Mouse (Mus musculus) bone marrow, adult 2 months (tissue): ENCODE measurements around the gene Gadd45g. TPM values are rescaled to one million over a fixed set of nuclear protein-coding genes. Genes with fewer than 3 reads are reported as not detected.

Experiments used
- H3K27ac ChIP-seq: fragments of 200-500 bp; 2 replicates; pipeline ENCODE4 v1.5.1; 2012; ENCODE audit warnings: low read depth, mild to moderate bottlenecking, control low read depth, inconsistent platforms, low read length; ENCODE audit not compliant: control insufficient read depth, poor library complexity, insufficient read depth
- H3K4me1 ChIP-seq: fragments of 200-500 bp; 2 replicates; pipeline ENCODE4 v1.6.1; 2011; ENCODE audit warnings: low read length; ENCODE audit not compliant: control insufficient read depth, insufficient read depth
- H3K4me3 ChIP-seq: fragments of 200-500 bp; replicated peaks from 2 replicates; pipeline ENCODE3; 2011; ENCODE audit warnings: mild to moderate bottlenecking, low read depth, low read length, control low read depth; ENCODE audit not compliant: control insufficient read depth
- CTCF ChIP-seq: fragments of 200-500 bp; IDR thresholded peaks from 2 replicates; pipeline ENCODE4 v1.5.1; 2011; ENCODE audit warnings: low read length, control low read depth; ENCODE audit not compliant: control insufficient read depth, insufficient read depth
- POLR2A ChIP-seq: fragments of 200-500 bp; IDR thresholded peaks from 2 replicates; pipeline ENCODE4 v1.6.1; 2011; ENCODE audit warnings: low read depth, mild to moderate bottlenecking, control low read depth, low read length, borderline replicate concordance; ENCODE audit not compliant: control insufficient read depth
- WGBS: fragments of 180-500 bp; shearing (Covaris S2); methylation state at CpG from one replicate; pipeline ENCODE4 v1.1.7; 2018; 5-methylcytosine and 5-hydroxymethylcytosine counted together
- polyA plus RNA-seq: library from polyadenylated mRNA; stranded (reverse); fragments of >200 nt; gene quantifications from 2 replicates; pipeline ENCODE4 v1.2.4, GENCODE M21; 2011; ENCODE audit warnings: low replicate concordance; ENCODE audit not compliant: missing spikeins, insufficient read depth, insufficient read length

Gene Gadd45g
- polyA plus RNA-seq, 1 experiment: 23.5 TPM

- WGBS: 51% methylated on average over 11 of the region's 11 CpGs
- TF ChIP-seq POLR2A: no peak
- no peak for TF ChIP-seq CTCF
- no peak overlapping the region for H3K4me3 ChIP-seq
- H3K27ac ChIP-seq: no peak overlapping the region
- no peaks in the 10 kb centered on the region for H3K4me1 ChIP-seq
Observed at GRCm38 (mm10) chr13:51866151-51866659, 19.7 kb downstream of the Gadd45g start.

GRCm38 (mm10) chr13:51868491-51869128 lies 22.1 kb downstream of the Gadd45g start:
- no peak for TF ChIP-seq CTCF
- TF ChIP-seq POLR2A: no peak

GRCm38 (mm10) chr13:51869129-51869491 lies 22.6 kb downstream of the Gadd45g start:
- TF ChIP-seq POLR2A (no peak), CTCF (no peak)
- WGBS: 86% methylated on average over 9 of the region's 9 CpGs

More at GRCm38 (mm10) chr13:51868491-51869128, 22.1 kb downstream of the Gadd45g start:
- Histone ChIP-seq H3K4me1 (no peaks in the 10 kb centered on the region), H3K4me3 (no peak overlapping the region), H3K27ac (no peak overlapping the region)
- 80% methylated on average over 12 of the region's 12 CpGs for WGBS

GRCm38 (mm10) chr13:51871148-51871547 lies 24.7 kb downstream of the Gadd45g start:
- TF ChIP-seq POLR2A (no peak), CTCF (no peak)
- 85% methylated on average over 4 of the region's 4 CpGs for WGBS
- Histone ChIP-seq H3K27ac (no peak overlapping the region), H3K4me3 (no peak overlapping the region), H3K4me1 (no peaks in the 10 kb centered on the region)

More at GRCm38 (mm10) chr13:51869129-51869491, 22.6 kb downstream of the Gadd45g start:
- Histone ChIP-seq H3K4me3 (no peak overlapping the region), H3K27ac (no peak overlapping the region), H3K4me1 (no peaks in the 10 kb centered on the region)

- no peak for TF ChIP-seq POLR2A
- TF ChIP-seq CTCF: no peak
- 85% methylated on average over 9 of the region's 9 CpGs for WGBS
- Histone ChIP-seq H3K4me1 (no peaks in the 10 kb centered on the region), H3K4me3 (no peak overlapping the region), H3K27ac (no peak overlapping the region)
Observed at GRCm38 (mm10) chr13:51872252-51872962, 25.9 kb downstream of the Gadd45g start.

GRCm38 (mm10) chr13:51872963-51873514 lies 26.6 kb downstream of the Gadd45g start:
- TF ChIP-seq POLR2A (no peak), CTCF (no peak)
- 89% methylated on average over 9 of the region's 9 CpGs for WGBS
- Histone ChIP-seq H3K4me1 (no peaks in the 10 kb centered on the region), H3K27ac (no peak overlapping the region), H3K4me3 (no peak overlapping the region)

GRCm38 (mm10) chr13:51873786-51874185 lies 27.3 kb downstream of the Gadd45g start:
- TF ChIP-seq CTCF (no peak), POLR2A (no peak)
- Histone ChIP-seq H3K4me3 (no peak overlapping the region), H3K27ac (no peak overlapping the region), H3K4me1 (no peaks in the 10 kb centered on the region)
- WGBS: 88% methylated on average over 5 of the region's 5 CpGs

- 87% methylated on average over 12 of the region's 12 CpGs for WGBS
Observed at GRCm38 (mm10) chr13:51876131-51876530, 29.7 kb downstream of the Gadd45g start.

More at GRCm38 (mm10) chr13:51876131-51876530, 29.7 kb downstream of the Gadd45g start:
- no peak for TF ChIP-seq CTCF
- TF ChIP-seq POLR2A: no peak
- Histone ChIP-seq H3K4me3 (no peak overlapping the region), H3K27ac (no peak overlapping the region), H3K4me1 (no peaks in the 10 kb centered on the region)
